Mouse (Mus musculus) common myeloid progenitor, adult 5-6 weeks (primary cell): ENCODE results near the gene Rnf113a1. TPM values are rescaled to one million over a fixed set of nuclear protein-coding genes. Genes with fewer than 3 reads are reported as not detected.
A peak's percentile ranks its signal among the peaks of the same experiment; 100 is the strongest.
"Not testable (repeated sequence)": the region's sequence is repeated elsewhere in the genome, so short reads cannot be mapped to it uniquely, and the experiment has no call there.

Experiments
- ATAC-seq: replicated peaks from 2 replicates; pipeline ENCODE4 v1.8.0; 2016; ENCODE audit warnings: low read depth, mild to moderate bottlenecking, moderate TSS enrichment, inconsistent platforms; ENCODE audit not compliant: poor library complexity, severe bottlenecking
- total RNA-seq: library from RNA; stranded (forward); fragments of 200-1000, 187-1606 nt; gene quantifications from 2 replicates; pipeline ENCODE4 v1.2.3, GENCODE M21; 2017

Rnf113a1 gene
- 3.2 and 7.1 TPM in 2 replicates for total RNA-seq

DNA sequence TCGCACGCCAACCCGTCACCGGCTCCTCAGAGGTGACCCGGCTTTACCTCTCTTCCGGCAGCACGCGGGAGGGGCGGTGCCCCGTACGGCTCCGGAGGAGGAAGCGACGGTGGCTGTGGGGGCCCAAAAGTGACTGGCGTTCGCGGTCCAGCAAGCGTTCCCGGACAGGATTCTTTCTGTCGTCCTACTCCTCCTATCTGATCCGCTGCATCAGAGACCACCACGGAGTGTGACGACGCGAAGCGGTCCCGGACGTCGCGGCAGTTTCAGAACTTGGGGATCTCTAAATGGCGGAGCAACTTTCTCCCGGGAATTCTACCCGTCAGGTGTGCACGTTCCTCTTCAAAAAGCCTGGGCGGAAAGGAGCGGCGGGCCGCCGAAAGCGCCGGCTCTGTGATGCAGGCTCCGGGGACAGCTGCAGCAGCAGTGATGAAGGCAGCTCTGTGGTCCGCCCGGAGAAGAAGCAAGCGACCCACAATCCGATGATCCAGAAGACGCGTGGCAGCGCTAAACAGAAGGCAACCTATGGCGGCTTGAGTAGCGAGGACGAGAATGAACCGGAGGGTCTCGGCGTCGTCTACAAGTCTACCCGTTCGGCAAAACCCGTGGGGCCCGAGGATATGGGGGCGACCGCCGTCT lies at the start of gene Rnf113a1, which contains the start of gene Ndufa1:
Gene Rnf113a1, plus strand, starts transcription at position 141 of the 639 bp plus-strand sequence.
Gene Ndufa1, minus strand, starts transcription at position 59 of the 639 bp plus-strand sequence.
- ATAC-seq, result peak; percentile 98

DNA sequence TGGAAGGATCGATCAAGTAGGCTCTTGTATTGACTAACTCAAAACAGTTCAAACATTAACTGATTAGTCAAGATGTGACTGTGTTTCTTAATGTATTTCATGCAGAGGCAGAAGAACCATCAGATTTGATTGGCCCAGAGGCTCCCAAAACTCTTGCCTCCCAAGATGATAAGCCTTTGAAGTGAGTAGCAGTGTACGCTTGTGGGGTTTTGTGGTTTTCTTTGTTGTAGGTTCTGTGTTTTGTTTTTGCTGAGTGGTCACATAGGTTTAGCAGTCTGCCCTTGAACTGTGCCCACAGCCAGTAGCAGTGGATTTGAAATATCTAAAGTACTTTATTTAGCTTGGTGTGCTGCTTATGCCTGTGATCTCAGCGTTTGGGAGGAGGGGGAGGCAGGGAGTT lies 49.3 kb upstream of the Rnf113a1 start:
- no peak for ATAC-seq

DNA sequence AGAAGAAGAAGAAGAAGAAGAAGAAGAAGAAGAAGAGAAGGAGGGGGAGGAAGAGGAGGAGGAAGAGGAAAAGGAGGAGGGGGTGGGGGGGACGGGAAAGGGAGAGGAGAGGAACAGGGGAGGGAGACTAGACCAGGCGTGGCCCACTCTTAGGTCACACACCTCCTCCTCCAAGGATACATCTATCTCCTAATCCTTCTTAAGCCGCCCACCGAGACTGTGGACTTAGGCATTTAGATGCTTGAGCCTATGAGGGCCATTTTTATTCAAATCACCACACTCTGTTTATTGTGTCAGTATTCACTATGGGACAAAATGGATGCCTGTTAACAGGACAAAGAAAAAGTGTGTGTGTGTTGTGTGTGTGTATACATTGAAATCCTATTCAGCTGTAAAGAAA lies 46.5 kb upstream of the Rnf113a1 start:
- not testable (repeated sequence) for ATAC-seq

DNA sequence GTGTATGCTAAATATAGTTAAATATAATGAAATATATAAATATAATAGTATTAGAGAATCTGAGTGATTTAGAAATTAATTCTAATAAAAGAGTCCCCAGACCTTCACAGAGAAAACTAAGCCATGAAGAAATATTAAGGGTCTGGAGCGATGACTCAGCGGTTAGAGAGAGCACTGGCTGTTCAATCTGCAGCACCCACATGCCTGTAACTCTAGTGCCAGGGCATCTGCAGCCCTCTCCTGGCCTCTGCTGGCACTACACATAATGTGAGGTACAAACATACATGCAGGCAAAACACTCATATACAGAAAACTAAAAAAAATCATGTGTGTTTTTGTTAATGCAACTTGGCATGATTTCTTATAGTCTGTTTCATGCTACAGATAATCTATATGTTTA lies 46.1 kb upstream of the Rnf113a1 start:
- peak; percentile 97 for ATAC-seq

DNA sequence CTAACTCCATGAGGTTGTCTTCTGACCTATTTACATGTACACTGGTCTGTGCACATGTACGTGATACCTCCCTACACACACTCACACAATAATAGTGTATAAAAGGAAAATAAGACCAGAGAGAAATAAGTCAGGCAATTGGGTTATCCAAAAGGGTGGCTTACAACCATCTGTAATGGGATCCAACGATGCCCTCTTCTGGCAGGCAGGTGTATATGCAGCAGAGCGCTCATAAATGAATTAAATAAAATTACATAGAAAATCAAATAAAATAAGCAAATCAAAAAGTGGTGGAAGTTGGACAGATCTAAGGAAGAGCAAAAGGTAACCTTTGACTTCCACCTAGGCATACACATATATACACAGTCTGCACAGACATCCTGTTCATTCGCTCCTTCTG lies 33.2 kb upstream of the Rnf113a1 start:
- ATAC-seq, result no peak

DNA sequence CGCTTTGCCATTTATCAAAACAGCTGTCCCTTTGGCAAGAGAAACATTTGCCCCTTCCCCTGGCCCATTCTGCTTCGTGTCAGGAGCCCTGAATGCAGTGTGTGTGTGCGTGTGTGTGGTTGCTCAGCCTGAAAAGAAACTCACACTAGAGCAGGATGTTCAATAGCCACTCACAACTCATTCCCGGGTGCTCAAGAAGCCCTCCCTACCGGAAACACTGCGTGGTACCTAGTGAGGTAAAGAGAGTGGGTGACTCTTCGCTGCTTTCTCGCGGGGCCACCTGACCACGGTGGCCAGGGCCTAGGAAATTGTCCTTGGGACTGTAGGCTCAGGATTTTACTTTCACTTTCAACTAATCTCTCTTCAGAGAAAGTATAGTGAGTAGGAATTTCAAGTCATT lies 29.9 kb upstream of the Rnf113a1 start:
- no peak for ATAC-seq

DNA sequence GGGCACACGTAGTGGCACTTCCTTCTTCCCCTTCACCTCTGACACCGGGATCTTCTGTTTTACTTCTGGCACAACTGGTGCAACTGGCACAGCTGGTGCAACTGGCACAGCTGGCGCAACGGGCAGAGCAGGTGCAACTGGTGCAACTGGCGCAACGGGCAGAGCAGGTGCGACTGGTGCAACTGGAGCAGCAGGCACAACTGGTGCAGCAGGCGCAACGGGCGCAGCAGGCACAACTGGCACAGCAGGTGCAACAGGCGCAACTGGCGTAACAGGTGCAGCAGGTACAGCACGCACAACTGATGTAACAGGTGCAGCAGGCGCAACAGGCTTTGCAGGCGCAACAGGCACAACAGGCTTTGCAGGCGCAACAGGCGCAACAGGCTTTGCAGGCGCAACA lies 27.9 kb upstream of the Rnf113a1 start:
- ATAC-seq, result no peak

DNA sequence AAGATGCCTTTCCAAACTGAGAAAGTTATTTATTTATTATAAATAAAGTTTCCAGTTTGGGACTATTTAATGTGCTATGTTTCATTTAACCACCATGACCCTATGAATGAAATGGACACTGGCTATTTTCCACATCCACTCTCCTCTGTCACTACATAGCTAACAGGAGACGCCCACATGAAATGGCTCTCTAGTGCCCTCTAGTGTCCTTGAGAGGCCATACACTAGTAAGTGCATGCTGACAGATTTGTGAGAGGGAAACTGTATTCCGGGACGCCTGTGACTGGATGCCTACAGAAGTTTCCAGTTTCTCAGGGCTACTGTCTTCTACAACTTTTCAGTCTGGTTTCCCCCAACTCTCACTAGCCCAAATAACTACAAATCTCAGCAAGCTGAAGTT lies 24.0 kb upstream of the Rnf113a1 start:
- ATAC-seq, result peak; percentile 90

DNA sequence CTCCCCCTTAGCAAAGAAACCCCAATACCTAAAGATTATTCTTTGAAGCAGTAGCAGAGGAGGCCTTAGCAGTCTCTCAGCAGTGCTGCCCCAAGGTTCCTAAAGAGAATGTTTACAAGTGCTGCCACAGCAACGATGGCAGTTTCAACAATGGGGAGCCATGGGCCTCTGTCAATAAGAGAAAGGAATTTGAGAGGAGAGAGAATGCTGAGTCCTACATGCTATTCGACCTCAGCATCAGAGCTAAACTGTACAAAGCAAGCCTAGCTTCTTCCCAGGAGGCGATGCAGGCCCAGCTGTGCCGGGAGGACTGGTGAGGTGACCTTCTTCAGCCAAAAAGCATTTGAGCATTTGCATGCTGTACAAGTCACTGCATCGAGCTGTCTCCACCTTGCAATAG lies 22.3 kb upstream of the Rnf113a1 start, which contains the start of gene Akap14:
Gene Akap14, minus strand, starts transcription at position 101 of the 400 bp plus-strand sequence.
- no peak for ATAC-seq

DNA sequence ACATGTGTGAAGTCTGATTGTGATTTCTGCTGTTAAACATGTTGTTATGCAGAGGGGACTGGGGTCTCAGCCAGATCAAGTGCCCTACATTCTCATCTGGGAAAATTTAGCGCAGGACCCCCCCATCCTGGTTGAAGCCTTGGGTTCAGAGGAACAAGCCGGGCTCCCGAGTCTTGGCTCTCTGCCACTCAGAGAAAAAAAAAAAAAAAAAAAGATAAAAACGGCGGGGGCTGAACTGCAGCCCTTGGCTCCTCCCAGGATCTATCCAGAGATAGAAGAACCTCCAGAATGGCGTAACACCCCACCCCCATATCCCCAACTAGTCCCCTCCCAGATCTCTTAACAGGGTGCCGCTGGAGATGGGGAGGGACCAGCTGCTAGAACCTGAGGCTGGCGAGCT lies 6.6 kb upstream of the Rnf113a1 start:
- not testable (repeated sequence) for ATAC-seq

DNA sequence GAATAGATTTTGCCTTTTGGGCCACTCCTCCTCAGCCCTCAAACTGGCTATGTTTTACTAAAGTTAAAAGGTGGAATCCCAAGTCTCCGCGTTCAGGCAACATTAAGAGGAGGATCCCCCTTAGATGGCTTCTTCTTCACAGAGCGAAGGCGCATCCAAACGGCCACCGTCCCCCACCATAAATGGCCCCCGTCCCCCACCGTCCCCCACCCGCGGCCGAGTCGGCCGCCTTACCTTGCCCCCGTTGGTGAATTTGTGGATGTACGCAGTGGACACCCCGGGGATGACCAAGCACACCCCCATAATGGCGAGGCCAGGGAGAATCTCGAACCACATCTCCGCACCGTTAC lies 315 bp upstream of the Rnf113a1 start:
- ATAC-seq, result peak; percentile 22; the same call in 1 of the 2 replicates

DNA sequence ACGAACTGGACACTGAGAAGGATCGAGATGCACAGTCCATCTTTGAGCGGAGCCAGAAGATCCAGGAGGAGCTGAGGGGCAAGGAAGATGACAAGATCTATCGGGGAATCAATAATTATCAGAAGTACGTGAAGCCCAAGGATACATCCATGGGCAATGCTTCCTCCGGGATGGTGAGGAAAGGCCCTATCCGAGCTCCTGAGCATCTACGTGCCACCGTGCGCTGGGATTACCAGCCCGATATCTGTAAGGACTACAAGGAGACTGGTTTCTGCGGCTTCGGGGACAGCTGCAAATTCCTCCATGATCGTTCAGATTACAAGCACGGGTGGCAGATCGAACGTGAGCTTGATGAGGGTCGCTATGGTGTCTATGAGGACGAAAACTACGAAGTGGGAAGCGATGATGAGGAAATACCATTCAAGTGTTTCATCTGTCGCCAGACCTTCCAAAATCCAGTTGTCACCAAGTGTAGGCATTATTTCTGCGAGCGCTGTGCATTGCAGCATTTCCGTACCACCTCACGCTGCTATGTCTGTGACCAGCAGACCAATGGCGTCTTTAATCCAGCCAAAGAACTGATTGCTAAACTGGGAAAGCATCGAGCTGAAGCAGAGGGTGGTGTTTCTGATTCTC lies 817 bp downstream of the Rnf113a1 start:
- ATAC-seq, result peak; percentile 15; the same call in 1 of the 2 replicates

DNA sequence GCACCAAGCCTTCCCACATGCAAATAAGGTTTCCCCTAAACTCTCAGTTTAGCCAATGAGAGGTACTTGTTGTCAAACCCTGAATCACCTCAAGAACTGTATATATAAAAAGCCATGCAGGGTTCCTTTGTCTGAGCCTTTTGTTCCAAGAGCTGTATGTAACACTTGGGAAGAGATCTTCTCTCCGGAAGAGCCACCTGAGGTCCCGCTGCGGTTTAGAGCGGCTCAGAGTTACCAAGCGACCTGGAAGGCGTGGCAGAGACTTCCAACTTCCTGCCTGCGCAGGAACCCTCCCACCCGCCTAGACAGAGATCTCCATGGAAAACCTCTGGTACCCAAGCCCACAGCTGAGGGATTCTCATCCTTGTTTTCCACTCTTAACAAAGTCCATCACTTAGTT lies 7.6 kb downstream of the Rnf113a1 start:
- ATAC-seq, result no peak

DNA sequence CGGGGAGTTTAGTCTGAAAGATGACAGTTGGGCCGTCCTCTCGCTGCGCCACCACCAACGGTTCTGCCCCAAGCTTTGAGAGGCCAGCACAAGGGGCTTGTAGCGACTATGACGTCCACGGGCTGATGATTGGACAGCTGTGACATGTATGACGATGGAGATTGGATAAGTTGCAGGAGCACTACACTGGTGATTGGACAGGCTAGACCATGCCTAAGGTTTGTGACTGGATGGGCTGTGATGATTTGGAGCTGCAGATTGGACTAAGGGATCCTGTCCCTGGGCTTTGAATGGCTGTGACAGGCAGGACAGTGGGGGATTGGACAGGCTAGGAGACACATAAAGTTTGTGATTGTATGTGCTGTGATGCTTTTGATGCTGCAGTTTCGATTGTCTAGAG lies 19.9 kb downstream of the Rnf113a1 start, which contains the start of gene Gm9:
Gene Gm9, minus strand, starts transcription at position 101 of the 400 bp plus-strand sequence.
- ATAC-seq, result no peak

DNA sequence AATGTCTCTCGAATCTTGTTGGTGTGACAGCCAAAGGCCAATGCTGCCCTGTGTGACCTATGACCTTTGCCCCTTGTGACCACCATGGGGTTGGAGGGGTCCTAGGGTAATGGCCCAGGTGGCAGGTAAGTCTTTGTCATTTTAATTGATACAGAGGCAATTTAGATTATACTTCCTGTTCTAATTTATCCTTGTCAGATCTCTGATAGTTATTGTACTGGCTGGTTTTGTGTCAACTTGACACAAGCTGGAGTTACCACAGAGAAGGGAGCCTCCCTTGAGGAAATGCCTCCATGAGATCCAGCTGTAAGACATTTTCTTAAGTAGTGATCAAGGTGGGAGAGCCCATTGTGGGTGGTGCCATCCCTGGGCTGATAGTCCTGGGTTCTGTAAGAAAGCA lies 31.1 kb downstream of the Rnf113a1 start, which contains the start of gene Rhox1:
Gene Rhox1, minus strand, starts transcription at position 101 of the 400 bp plus-strand sequence.
- ATAC-seq, result not testable (repeated sequence)

Other genes starting within 250 kb of the Rnf113a1 start
- 66.4 and 77.8 TPM in 2 replicates for gene Sept6, start 199.5 kb upstream of the Rnf113a1 start, total RNA-seq
- not detected in 2 replicates for gene Sowahd, start 142.4 kb upstream of the Rnf113a1 start, total RNA-seq
- 5,370 and 6,793 TPM in 2 replicates for gene Rpl39, start 105.8 kb upstream of the Rnf113a1 start, total RNA-seq
- gene Upf3b, start 80.9 kb upstream of the Rnf113a1 start, total RNA-seq, result 59.5 and 65.3 TPM in 2 replicates
- 47.3 and 57.4 TPM in 2 replicates for gene Nkap, start 64.5 kb upstream of the Rnf113a1 start, total RNA-seq
- not detected in 2 replicates for gene Akap14, start 22.4 kb upstream of the Rnf113a1 start, total RNA-seq
- 64.9 and 72.3 TPM in 2 replicates for gene Ndufa1, start 82 bp upstream of the Rnf113a1 start, total RNA-seq
- not detected in 2 replicates for gene Gm9, start 19.8 kb downstream of the Rnf113a1 start, total RNA-seq
- gene Rhox1, start 31.0 kb downstream of the Rnf113a1 start, total RNA-seq, result not detected in 2 replicates
- not detected in 2 replicates for gene Rhox2a, start 53.7 kb downstream of the Rnf113a1 start, total RNA-seq
- not detected in 2 replicates for gene Rhox3a, start 58.7 kb downstream of the Rnf113a1 start, total RNA-seq
- not detected in 2 replicates for gene Rhox4a, start 74.1 kb downstream of the Rnf113a1 start, total RNA-seq
- gene Rhox3a2, start 188.8 kb downstream of the Rnf113a1 start, total RNA-seq, result not detected in 2 replicates
- not detected in 2 replicates for gene Rhox4a2, start 199.6 kb downstream of the Rnf113a1 start, total RNA-seq
- gene Rhox2b, start 220.8 kb downstream of the Rnf113a1 start, total RNA-seq, result not detected in 2 replicates
- gene Rhox4b, start 241.2 kb downstream of the Rnf113a1 start, total RNA-seq, result not detected in 2 replicates